ENCODE assay signal across 24 mouse cellular contexts in genomic region chr9:40851515-40851914, GRCm38 (mm10). TPM values are rescaled to one million over a fixed set of nuclear protein-coding genes. Genes with fewer than 3 reads are reported as not detected.
"Had no signal": no experiment of that assay in that cellular context is flagged by ENCODE, and none has a peak within 500 bp of the region (broad histone marks: within the 10 kb centered on the region; RNA-seq: fewer than 3 reads in every experiment).

No protein-coding gene starts in this region.

- H3K4me2 ChIP-seq: liver, embryonic 13.5 days; liver, embryonic 15.5 days; lung, embryonic 15.5 days; midbrain, embryonic 11.5 days; stomach, embryonic 15.5 days had no signal

- H3K36me3 ChIP-seq: liver, embryonic 13.5 days; liver, embryonic 15.5 days; lung, embryonic 15.5 days; stomach, embryonic 15.5 days had no signal

- ATAC-seq: liver, postnatal 0 days; lung, postnatal 0 days had no signal

- DNase-seq: liver, embryonic 13.5 days; liver, postnatal 0 days; lung, adult 2 months; lung, postnatal 14 days; lung, postnatal 36 days; right cerebral cortex, postnatal 14 days; thymus, adult 2 months; thymus, postnatal 25 days; thymus, postnatal 4 days had no signal

- H3K27ac ChIP-seq: liver, embryonic 13.5 days; liver, embryonic 15.5 days; lung, embryonic 15.5 days; macrophage; stomach, embryonic 15.5 days; stomach, postnatal 0 days had no signal

- H3K4me1 ChIP-seq: liver, embryonic 13.5 days; liver, embryonic 15.5 days; lung, embryonic 15.5 days; megakaryocyte, embryonic 14.5 days; stomach, embryonic 15.5 days had no signal

- H3K9ac ChIP-seq: liver, embryonic 13.5 days; liver, embryonic 15.5 days; liver, postnatal 0 days; lung, embryonic 15.5 days; stomach, embryonic 15.5 days had no signal

- H3K27me3 ChIP-seq: liver, embryonic 13.5 days; liver, embryonic 15.5 days; lung, embryonic 15.5 days; stomach, embryonic 15.5 days had no signal

- H3K9me3 ChIP-seq: liver, embryonic 13.5 days; liver, embryonic 15.5 days; lung, embryonic 15.5 days; megakaryocyte, embryonic 14.5 days; stomach, embryonic 15.5 days had no signal

- H3K4me3 ChIP-seq: liver, embryonic 13.5 days; liver, embryonic 15.5 days; lung, embryonic 15.5 days; megakaryocyte, embryonic 14.5 days; stomach, embryonic 15.5 days had no signal

RNA-seq across cellular contexts. Expression of gene Bsx, which starts 22.4 kb away (rescaled TPM):
- total RNA-seq: megakaryocyte progenitor cell, adult 5-6 weeks; midbrain, postnatal 0 days; monocyte, adult 5-6 weeks; neutrophil, adult 5-6 weeks had no signal
- polyA plus RNA-seq: liver, embryonic 13.5 days; liver, embryonic 15.5 days; liver, postnatal 0 days; lung, embryonic 15.5 days; lung, postnatal 0 days; macrophage; neural tube, embryonic 11.5 days; spleen, adult 2 months; stomach, embryonic 15.5 days; stomach, postnatal 0 days; urinary bladder, adult 2 months had no signal
